9 mouse cellular contexts compared by ENCODE assay signal in the genomic region with DNA sequence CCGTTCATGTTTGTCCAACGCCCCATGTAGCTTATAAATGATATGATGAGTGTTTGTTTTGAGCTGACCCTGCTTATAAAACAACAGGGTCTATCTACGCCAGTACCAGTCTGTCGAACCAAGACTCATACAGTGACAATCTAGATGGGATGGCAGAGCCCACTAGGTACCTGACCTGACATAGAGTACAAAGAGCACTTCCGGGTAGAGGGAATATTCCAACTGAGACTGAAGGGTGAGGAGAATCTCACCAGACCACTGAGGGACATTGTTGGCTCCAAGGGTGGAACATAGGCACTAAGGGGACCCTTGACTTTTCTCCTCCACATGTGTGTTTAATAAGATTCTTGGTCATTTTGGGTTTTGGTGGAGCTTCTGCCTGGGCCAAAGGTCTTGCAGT. TPM values are rescaled to one million over a fixed set of nuclear protein-coding genes. Genes with fewer than 3 reads are reported as not detected.
DNase-seq lines count a peak whose midpoint lies in the region; ATAC-seq and TF ChIP-seq lines count a peak whose summit lies in the region.
"Had no signal": no experiment of that assay in that cellular context is flagged by ENCODE, and none has a peak within 500 bp of the region (broad histone marks: within the 10 kb centered on the region; RNA-seq: fewer than 3 reads in every experiment).

No protein-coding gene starts in this region.

- no peak for ATAC-seq in cerebellum, adult (ENCODE audit: insufficient number of reproducible peaks, low FRiP score, low TSS enrichment)
- no peak for ATAC-seq in megakaryocyte, adult 5-6 weeks (ENCODE audit: poor library complexity, severe bottlenecking)

- no peak for TF ChIP-seq CTCF in olfactory bulb, adult 2 months (IDR thresholded peaks at IDR 0.05; ENCODE audit: insufficient read depth, low read depth, low read length)

- DNase-seq in cerebellum, adult 9-10 months: peak; percentile 57
- DNase-seq in limb, embryonic 10.5 days (ENCODE audit: low spot score): no peak
- no peak for DNase-seq in embryo, embryonic 9.5 days (ENCODE audit: extremely low spot score)
- DNase-seq in urinary bladder, adult 18-20 months (ENCODE audit: low spot score in 2 of 2): no peak

- 50% methylated on average over 5 of the region's 5 CpGs for WGBS in limb, embryonic 10.5 days
- 25% methylated on average over 5 of the region's 5 CpGs for WGBS in olfactory bulb, adult 2 months

- peaks cover 52% of the 10 kb centered on the region for H3K36me3 ChIP-seq in megakaryocyte, embryonic 14.5 days (replicated peaks; ENCODE audit: low read length)
- peaks cover 49% of the 10 kb centered on the region for H3K36me3 ChIP-seq in limb, embryonic 10.5 days

- peak overlapping the region; percentile 96 for H3K4me3 ChIP-seq in megakaryocyte, embryonic 14.5 days (replicated peaks)
- H3K4me3 ChIP-seq in limb, embryonic 10.5 days: peak overlapping the region; percentile 68
- peak overlapping the region; percentile 53 for H3K4me3 ChIP-seq in olfactory bulb, adult 2 months (ENCODE audit: insufficient read depth, low read depth, low read length)

- H3K4me1 ChIP-seq in megakaryocyte, embryonic 14.5 days: peaks cover 79% of the 10 kb centered on the region
- H3K4me1 ChIP-seq in limb, embryonic 10.5 days: peaks cover 22% of the 10 kb centered on the region
- peaks cover 5% of the 10 kb centered on the region for H3K4me1 ChIP-seq in olfactory bulb, adult 2 months (ENCODE audit: control insufficient read depth, insufficient read depth, low read length)

- TF ChIP-seq POLR2A in olfactory bulb, adult 2 months (IDR thresholded peaks at IDR 0.05; ENCODE audit: insufficient read depth, low read depth, low read length): no peak

- H3K27me3 ChIP-seq in megakaryocyte, embryonic 14.5 days (replicated peaks): no peaks in the 10 kb centered on the region
- H3K27me3 ChIP-seq in limb, embryonic 10.5 days (ENCODE audit: low read depth, poor library complexity, severe bottlenecking): no peaks in the 10 kb centered on the region

- no peaks in the 10 kb centered on the region for H3K9me3 ChIP-seq in megakaryocyte, embryonic 14.5 days
- no peaks in the 10 kb centered on the region for H3K9me3 ChIP-seq in limb, embryonic 10.5 days (replicated peaks)

- peak overlapping the region; percentile 96; the same call in 1 of the 2 replicates for H3K27ac ChIP-seq in limb, embryonic 10.5 days
- H3K27ac ChIP-seq in olfactory bulb, adult 2 months (ENCODE audit: insufficient read depth, low read depth, low read length): no peak overlapping the region

RNA-seq across cellular contexts. Expression of a gene that starts 1.3 kb away (rescaled TPM):
- polyA plus RNA-seq in megakaryocyte, embryonic 14.5 days (2012; ENCODE audit: insufficient read depth, low replicate concordance): 7.3 and 11.6 TPM in 2 replicates
- 12.3 and 15.7 TPM in 2 replicates for total RNA-seq in megakaryocyte, adult 5-6 weeks (2015)
- 18.2 and 20.7 TPM in 2 replicates for total RNA-seq in megakaryocyte, adult 5-6 weeks (2017)
- polyA plus RNA-seq in limb, embryonic 10.5 days (2016; fragmentation: Nextera tagmentation; extraction: Ambion mirVana): 45.7 and 48.7 TPM in 2 replicates
- polyA plus RNA-seq in olfactory bulb, adult 2 months (2012; ENCODE audit: insufficient read depth, insufficient read length, low replicate concordance, missing spikeins): not detected in 2 replicates

RNA-seq across cellular contexts. Expression of a gene that starts 17.1 kb away (rescaled TPM):
- polyA plus RNA-seq in megakaryocyte, embryonic 14.5 days (2012; ENCODE audit: insufficient read depth, low replicate concordance): 0.03 TPM in 1 of 2 replicates, not detected in the other
- not detected in 2 replicates for total RNA-seq in megakaryocyte, adult 5-6 weeks (2015)
- 0.12 TPM in 1 of 2 replicates, not detected in the other for total RNA-seq in megakaryocyte, adult 5-6 weeks (2017)
- 6.5 and 8.5 TPM in 2 replicates for polyA plus RNA-seq in limb, embryonic 10.5 days (2016; fragmentation: Nextera tagmentation; extraction: Ambion mirVana)
- not detected in 2 replicates for polyA plus RNA-seq in olfactory bulb, adult 2 months (2012; ENCODE audit: insufficient read depth, insufficient read length, low replicate concordance, missing spikeins)
- total RNA-seq: neutrophil, adult 5-6 weeks had no signal

RNA-seq across cellular contexts. Expression of a gene that starts 42.2 kb away (rescaled TPM):
- 828 and 2,423 TPM in 2 replicates for polyA plus RNA-seq in megakaryocyte, embryonic 14.5 days (2012; ENCODE audit: insufficient read depth, low replicate concordance)
- total RNA-seq in megakaryocyte, adult 5-6 weeks (2015): 122 and 129 TPM in 2 replicates
- 180 and 227 TPM in 2 replicates for total RNA-seq in megakaryocyte, adult 5-6 weeks (2017)
- 68.1 and 75.7 TPM in 2 replicates for polyA plus RNA-seq in limb, embryonic 10.5 days (2016; fragmentation: Nextera tagmentation; extraction: Ambion mirVana)
- polyA plus RNA-seq in olfactory bulb, adult 2 months (2012; ENCODE audit: insufficient read depth, insufficient read length, low replicate concordance, missing spikeins): not detected in 2 replicates

RNA-seq across cellular contexts. Expression of a gene that starts 50.5 kb away (rescaled TPM):
- polyA plus RNA-seq in megakaryocyte, embryonic 14.5 days (2012; ENCODE audit: insufficient read depth, low replicate concordance): not detected in 2 replicates
- total RNA-seq in megakaryocyte, adult 5-6 weeks (2015): not detected in 2 replicates
- total RNA-seq in megakaryocyte, adult 5-6 weeks (2017): not detected in 2 replicates
- polyA plus RNA-seq in limb, embryonic 10.5 days (2016; fragmentation: Nextera tagmentation; extraction: Ambion mirVana): 0.16 and 0.39 TPM in 2 replicates
- not detected in 2 replicates for polyA plus RNA-seq in olfactory bulb, adult 2 months (2012; ENCODE audit: insufficient read depth, insufficient read length, low replicate concordance, missing spikeins)
- total RNA-seq: neutrophil, adult 5-6 weeks had no signal

RNA-seq across cellular contexts. Expression of a gene that starts 53.0 kb away (rescaled TPM):
- 6.1 and 8.4 TPM in 2 replicates for polyA plus RNA-seq in megakaryocyte, embryonic 14.5 days (2012; ENCODE audit: insufficient read depth, low replicate concordance)
- 0.48 TPM in 1 of 2 replicates, not detected in the other for total RNA-seq in megakaryocyte, adult 5-6 weeks (2015)
- total RNA-seq in megakaryocyte, adult 5-6 weeks (2017): not detected in 2 replicates
- polyA plus RNA-seq in limb, embryonic 10.5 days (2016; fragmentation: Nextera tagmentation; extraction: Ambion mirVana): 5.5 and 5.6 TPM in 2 replicates
- polyA plus RNA-seq in olfactory bulb, adult 2 months (2012; ENCODE audit: insufficient read depth, insufficient read length, low replicate concordance, missing spikeins): not detected in 2 replicates
- total RNA-seq: neutrophil, adult 5-6 weeks had no signal

Comparison
In these comparisons a context has a peak if more than half of its experiments do, and no peak if none do; other contexts are left out.
1. RNA of a gene that starts 42.2 kb away (polyA plus RNA-seq): 828 to 2,423 TPM in megakaryocyte, embryonic 14.5 days; 68.1 to 75.7 TPM in limb, embryonic 10.5 days and not detected in olfactory bulb, adult 2 months; every median in the first group is over 10 times any median in the second.
2. Peak in every context shown above with its lines, with median percentiles within 50 percentile points of each other: H3K4me3 ChIP-seq.